Mouse (Mus musculus): Measurements from ENCODE around the gene Tmem109. TPM values are rescaled to one million over a fixed set of nuclear protein-coding genes. Genes with fewer than 3 reads are reported as not detected.

The Tmem109 gene
- polyA plus RNA-seq (2015; fragmentation: Nextera tagmentation; extraction: Ambion mirVana) = 26.2 and 34.8 TPM in 2 replicates

DNA sequence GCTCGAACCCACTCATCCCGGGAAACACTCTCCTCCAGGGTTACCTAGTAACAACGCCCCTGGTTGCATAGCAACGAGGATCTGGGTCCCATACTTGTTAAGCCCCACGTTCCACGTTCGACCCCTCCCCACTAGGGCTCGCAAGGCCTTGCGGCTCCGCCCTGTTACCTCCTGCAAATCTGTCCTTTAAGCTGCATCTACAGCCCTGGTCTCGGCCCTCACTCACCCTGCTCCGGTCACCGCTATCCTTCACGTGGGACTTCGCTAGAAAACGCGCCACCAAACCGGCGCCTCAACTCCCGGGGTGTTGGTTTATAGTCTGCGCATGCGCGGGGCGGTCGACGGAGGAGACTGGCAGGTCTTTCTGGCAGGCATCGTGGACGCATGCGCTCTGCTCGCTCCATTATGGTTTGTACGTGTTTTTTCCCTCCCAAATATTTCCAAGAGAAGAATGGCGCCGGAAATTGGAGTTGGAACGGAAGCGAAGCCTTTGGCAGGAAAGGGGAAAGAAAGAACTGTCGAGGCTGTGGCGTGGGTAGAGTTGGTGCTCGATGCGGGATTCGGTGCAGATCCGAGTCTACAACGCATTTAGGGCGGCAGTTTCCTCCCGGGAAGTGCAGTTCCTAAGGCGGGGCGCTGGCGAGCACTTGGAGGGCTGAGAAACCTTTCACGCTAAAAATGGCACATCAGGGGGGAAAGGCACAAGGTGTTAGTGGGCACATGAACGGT lies at the start of gene Tmem109:
Gene Tmem109, minus strand, starts transcription at position 576 of the 729 bp plus-strand sequence.

DNA sequence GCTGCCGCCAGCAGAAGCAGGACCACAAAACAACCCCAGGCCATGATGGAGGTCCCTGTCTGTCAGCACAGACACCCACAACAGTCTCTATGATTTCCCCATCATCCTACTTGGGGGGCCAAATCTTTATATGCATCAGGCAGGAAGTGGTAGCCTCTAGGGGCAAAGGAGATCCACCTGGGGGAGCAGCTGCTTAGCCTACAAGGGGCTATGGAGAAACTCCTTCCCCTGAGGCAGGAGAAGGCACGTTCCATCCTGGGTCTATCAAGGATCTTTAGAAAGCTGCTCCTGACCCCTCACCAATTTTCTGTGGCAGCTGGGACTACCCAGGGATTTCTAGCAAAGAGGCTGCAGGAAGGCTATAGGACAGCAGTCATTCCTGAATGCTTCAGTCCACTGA lies 38.7 kb upstream of the Tmem109 start, which contains the start of gene Zp1:
Gene Zp1, minus strand, starts transcription at position 101 of the 400 bp plus-strand sequence.

DNA sequence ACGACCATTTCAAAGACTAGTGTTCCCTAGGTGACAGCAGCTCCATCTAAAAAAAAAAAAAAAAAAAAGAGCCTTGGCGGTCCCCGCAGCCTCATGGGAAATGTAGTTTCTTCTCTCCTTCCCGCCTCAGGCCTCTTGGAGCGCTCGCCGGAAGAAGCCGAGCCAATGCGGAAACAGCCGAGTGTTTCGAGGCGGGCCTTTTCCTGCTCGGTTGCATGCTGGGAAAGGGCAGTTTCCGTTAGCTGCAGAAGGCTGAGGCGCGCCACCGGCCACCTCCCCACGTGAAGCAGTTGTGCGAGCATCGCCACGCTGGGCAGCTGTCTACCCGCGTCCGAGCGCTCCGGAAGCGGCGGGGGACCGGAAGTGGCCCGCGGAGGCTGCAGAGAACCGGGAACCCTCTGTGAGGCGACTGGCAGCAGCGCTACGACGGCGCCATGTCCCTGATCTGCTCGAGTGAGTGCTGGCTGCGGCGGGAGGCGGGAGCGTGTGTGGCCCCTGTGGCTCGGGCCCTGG lies 13.3 kb upstream of the Tmem109 start, which contains the start of gene Prpf19:
Gene Prpf19, plus strand, starts transcription at position 216 of the 513 bp plus-strand sequence.

DNA sequence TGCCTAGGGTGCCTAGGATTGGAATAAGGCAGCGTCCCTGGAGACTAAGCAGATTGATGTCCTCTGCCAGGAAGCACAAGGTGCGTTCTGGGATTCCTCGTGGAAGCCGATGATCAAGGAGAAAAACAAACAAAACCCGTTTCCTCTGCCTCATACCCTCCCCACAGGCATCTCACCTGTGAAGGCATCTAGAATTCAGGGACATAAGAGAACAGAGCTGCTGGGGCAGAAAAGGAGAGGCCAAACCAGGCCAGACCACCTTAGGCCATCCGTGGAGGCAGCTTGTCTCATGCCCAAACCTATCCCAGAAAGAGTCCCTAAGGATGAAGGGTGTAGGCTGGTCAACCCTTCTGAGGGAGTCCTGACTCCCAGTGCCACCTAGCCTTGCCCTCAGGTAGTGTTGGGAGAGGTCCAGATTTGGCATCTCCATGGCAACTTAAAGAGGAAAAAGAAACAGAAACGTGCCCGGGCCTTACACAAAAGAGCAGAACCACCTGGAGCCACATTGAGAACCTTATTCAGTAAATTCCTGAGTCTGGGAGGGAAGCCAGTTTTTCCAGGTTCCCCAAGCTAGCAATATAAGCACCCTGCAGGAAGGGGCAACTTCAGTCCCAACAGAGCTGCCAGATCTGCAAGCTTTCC lies 11.8 kb downstream of the Tmem109 start, which contains the start of gene Tmem132a:
Gene Tmem132a, minus strand, starts transcription at position 55 of the 642 bp plus-strand sequence.

DNA sequence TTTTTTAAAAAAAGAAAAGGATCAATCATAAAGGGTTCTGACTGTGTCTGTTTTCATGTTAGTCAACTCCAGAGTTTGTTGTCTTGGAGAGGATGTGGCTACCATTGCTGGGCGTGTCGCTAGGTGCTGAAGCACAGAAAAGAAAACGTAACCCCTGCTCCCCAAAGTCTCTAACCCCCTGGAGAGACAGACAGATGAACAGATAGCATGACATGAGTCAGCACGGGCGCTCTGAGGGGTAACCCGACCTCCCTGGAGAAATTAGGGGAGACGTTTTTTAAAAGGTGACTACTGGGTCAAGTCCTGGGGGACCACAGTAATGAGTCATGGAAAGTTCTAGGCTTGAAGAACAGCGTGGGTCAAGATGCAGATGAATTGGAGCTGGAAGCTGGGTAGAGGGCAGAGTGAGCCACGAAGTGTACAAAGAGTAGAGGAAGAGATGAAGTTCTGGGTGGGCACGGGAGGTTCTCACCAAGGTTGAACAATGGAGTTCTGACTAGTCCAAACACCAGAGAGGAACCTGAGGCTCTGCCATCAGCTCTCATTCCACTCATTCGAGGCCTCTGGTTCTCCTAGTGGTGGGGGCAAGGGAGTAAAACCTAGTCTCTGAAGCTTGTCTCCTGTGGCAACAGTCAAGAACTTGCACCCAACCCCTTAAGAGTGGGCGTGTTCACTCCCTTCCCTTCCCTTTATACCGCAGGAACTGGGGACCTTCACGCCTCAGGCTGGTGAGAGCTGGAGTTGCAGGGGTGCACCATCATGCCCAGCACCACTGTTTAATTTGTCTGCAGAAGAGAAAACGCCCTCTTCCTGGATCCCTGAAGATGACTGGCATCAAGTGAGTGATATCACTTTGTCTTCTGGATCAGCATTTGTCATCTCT lies 42.5 kb downstream of the Tmem109 start, which contains the start of gene Slc15a3:
Gene Slc15a3, plus strand, starts transcription at position 718 of the 883 bp plus-strand sequence.

DNA sequence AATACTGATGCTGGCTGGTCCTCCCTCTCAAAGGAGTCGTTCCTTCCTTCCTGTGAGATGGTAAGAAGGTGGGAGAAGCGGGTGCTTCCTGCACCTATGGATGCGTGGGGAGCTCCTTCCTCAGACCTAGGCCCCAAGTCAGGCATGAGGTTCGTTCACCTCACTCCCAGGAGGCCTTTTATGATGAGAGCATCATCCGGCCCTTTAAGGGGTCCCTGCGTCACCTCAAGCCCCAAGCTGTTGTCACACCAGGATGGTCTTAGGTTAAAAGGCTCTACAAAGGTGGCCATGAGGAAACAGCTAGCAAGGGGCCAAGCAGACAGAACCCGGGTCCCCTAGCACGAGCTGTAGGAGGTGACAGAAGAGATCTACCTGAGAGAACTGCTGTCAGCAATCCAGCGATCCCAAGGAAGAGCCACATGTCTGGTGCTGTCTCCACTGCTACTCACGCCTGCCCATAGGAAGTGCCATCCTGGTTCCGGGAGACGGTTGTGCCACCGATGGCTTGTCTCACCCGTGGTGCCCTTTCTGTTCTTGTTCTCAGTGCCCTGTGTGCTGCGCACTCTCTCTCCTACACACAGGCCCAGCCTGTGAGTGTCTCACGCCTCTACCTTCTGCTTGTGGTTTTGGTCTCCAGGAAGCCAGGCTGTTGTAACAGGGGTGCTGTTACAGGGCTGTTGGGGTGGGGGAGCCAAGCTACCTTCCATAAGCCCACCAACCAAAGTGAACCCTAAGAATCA lies 52.2 kb downstream of the Tmem109 start, which contains the start of gene Cd6:
Gene Cd6, minus strand, starts transcription at position 623 of the 740 bp plus-strand sequence.

Other genes with a start within 250 kb of the Tmem109 start
- gene Vwce, start 247.8 kb downstream of the Tmem109 start, polyA plus RNA-seq (2015; fragmentation: Nextera tagmentation; extraction: Ambion mirVana) = 0.35 and 1.0 TPM in 2 replicates
- gene Pga5, start 203.9 kb downstream of the Tmem109 start, polyA plus RNA-seq (2015; fragmentation: Nextera tagmentation; extraction: Ambion mirVana) = 0.45 and 1.4 TPM in 2 replicates
- gene Vps37c, start 193.3 kb downstream of the Tmem109 start, polyA plus RNA-seq (2015; fragmentation: Nextera tagmentation; extraction: Ambion mirVana) = 14.7 and 15.2 TPM in 2 replicates
- 0.32 and 0.67 TPM in 2 replicates for gene Cd5, start 143.0 kb downstream of the Tmem109 start, polyA plus RNA-seq (2015; fragmentation: Nextera tagmentation; extraction: Ambion mirVana)
- gene Cd6, start 51.9 kb downstream of the Tmem109 start, polyA plus RNA-seq (2015; fragmentation: Nextera tagmentation; extraction: Ambion mirVana) = 0.29 and 0.40 TPM in 2 replicates
- gene Slc15a3, start 42.3 kb downstream of the Tmem109 start, polyA plus RNA-seq (2015; fragmentation: Nextera tagmentation; extraction: Ambion mirVana) = 4.9 and 6.8 TPM in 2 replicates
- 6.8 and 8.2 TPM in 2 replicates for gene Tmem132a, start 12.1 kb downstream of the Tmem109 start, polyA plus RNA-seq (2015; fragmentation: Nextera tagmentation; extraction: Ambion mirVana)
- 27.0 and 27.9 TPM in 2 replicates for gene Prpf19, start 13.2 kb upstream of the Tmem109 start, polyA plus RNA-seq (2015; fragmentation: Nextera tagmentation; extraction: Ambion mirVana)
- gene Zp1, start 38.6 kb upstream of the Tmem109 start, polyA plus RNA-seq (2015; fragmentation: Nextera tagmentation; extraction: Ambion mirVana) = not detected in 2 replicates
- gene Ptgdr2, start 55.2 kb upstream of the Tmem109 start, polyA plus RNA-seq (2015; fragmentation: Nextera tagmentation; extraction: Ambion mirVana) = 0.05 TPM in 1 of 2 replicates, not detected in the other
- 17.8 and 18.3 TPM in 2 replicates for gene Ccdc86, start 67.3 kb upstream of the Tmem109 start, polyA plus RNA-seq (2015; fragmentation: Nextera tagmentation; extraction: Ambion mirVana)
- not detected in 2 replicates for gene Ms4a10, start 92.7 kb upstream of the Tmem109 start, polyA plus RNA-seq (2015; fragmentation: Nextera tagmentation; extraction: Ambion mirVana)
- gene Ms4a15, start 111.2 kb upstream of the Tmem109 start, polyA plus RNA-seq (2015; fragmentation: Nextera tagmentation; extraction: Ambion mirVana) = not detected in 2 replicates
- gene Ms4a18, start 136.0 kb upstream of the Tmem109 start, polyA plus RNA-seq (2015; fragmentation: Nextera tagmentation; extraction: Ambion mirVana) = not detected in 2 replicates
- 0.35 and 0.46 TPM in 2 replicates for gene Ms4a8a, start 199.1 kb upstream of the Tmem109 start, polyA plus RNA-seq (2015; fragmentation: Nextera tagmentation; extraction: Ambion mirVana)
- not detected in 2 replicates for gene 1700017D01Rik, start 248.9 kb upstream of the Tmem109 start, polyA plus RNA-seq (2015; fragmentation: Nextera tagmentation; extraction: Ambion mirVana)

All from spleen, postnatal 0 days (tissue).